Mouse (Mus musculus): ENCODE measurements around the gene Tenm3. TPM values are rescaled to one million over a fixed set of nuclear protein-coding genes. Genes with fewer than 3 reads are reported as not detected.

Tenm3 gene
- total RNA-seq, 2 experiments from 2014 or later: not detected

DNA sequence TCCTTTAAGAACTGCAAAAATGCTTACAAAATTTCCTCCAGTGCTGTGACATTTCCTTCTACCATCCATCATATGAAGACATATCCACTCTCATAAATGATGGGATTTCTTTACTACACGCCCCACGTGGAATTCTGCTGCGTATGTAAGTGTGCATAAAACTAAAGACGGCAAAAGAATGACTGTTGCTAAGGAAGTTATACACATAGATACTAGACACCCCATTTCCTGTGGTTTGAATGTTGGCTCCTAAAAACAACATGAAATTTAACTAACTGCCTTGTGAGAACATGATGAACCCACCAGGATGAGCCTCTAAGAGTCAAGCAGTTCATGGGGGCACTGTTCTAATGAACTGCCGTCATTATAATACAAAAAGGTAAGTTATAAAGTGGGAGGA lies 312.0 kb downstream of the Tenm3 start:
- ATAC-seq (replicated peaks; ENCODE audit: poor library complexity): peak; percentile 39; the same call in 1 of the 2 replicates

DNA sequence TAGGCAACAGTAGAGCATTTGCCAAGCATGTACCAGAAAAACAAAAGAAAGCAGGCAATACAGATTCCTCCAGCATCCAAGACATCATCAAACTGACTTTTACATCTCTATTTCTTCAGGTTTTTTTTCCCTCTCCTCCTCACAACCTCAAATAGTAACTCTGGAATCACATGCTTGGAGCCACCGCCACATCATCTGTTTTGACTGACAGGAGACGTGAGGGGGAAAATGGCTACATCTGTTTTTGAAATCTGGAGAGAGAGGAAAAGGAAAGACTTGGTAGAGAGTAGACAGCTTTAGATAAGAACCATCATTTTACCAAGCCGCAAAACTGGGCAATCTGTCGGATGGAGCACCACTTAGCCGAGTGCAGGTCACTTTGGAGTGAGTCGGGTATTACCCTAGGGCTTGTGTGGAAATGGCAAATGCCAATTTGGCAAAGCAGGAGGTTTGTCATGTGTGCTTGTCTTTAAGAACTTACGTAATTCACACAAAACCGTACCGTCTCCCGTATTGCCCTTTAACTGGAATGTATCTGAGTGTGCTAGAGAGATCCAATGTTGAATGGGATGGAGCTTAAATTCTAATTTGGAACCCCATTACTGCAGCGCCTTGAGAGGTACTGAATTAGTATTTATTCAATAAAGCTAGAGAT lies 312.7 kb downstream of the Tenm3 start:
- ATAC-seq (replicated peaks; ENCODE audit: poor library complexity): no peak

DNA sequence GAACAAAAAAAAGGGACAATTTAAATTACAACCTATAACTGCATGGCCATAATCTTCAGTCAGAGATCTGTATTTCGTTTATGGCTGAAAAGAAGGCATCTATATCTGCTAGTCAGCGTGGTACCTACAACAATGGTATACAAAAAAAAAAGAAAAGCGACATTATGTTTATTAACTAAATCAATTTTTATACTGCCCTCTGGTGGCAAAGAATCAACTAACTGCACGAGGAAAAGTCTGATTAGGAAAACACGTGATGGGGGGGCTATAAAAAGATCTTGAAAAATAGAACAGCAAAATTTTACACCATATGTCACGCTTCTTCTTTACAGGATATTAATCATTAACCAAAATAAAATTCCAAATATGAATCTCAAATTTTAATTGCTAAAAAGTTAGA lies 316.3 kb downstream of the Tenm3 start:
- ATAC-seq (replicated peaks; ENCODE audit: poor library complexity): no peak

DNA sequence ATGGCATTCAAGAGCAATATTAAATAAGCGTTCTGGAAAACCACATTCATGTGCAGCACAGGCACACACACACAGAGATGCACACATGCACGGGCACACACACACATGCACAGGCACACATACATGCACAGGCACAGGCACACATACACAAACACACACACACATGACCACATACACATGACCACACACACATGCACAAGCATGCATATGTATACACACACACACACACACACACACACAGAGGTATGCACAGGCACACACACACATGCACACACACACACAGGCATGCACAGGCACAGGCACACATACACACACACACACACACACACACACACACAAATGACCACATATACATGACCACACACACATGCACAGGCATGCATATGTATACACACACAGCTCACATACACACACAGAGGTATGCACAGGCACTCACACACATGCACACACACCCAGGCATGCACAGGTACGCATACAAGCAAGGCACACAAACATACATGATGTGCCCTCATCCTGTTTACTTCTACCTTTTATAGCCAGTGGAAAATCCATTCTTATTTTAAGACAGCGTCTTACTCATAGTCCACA lies 321.1 kb downstream of the Tenm3 start:
- no peak for ATAC-seq (replicated peaks; ENCODE audit: poor library complexity)

DNA sequence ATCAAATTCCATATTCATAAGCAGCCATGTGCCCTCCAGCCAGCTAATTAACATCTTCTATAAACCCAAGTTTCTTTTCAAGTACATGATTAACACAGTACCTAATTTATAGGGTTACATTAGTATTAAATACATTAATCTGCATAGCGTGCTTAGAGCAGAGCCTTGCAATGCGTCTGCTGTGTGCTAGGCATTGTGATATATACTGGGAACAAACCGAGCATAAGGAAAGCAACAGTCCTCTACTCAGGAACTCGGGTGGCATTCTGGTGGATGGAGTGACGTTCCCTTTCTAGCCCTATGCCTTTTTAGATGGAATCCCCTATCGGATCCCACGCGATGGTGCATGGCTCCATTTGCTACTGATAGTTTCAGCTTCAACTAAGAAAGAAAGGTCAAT lies 321.7 kb downstream of the Tenm3 start:
- no peak for ATAC-seq (replicated peaks; ENCODE audit: poor library complexity)

DNA sequence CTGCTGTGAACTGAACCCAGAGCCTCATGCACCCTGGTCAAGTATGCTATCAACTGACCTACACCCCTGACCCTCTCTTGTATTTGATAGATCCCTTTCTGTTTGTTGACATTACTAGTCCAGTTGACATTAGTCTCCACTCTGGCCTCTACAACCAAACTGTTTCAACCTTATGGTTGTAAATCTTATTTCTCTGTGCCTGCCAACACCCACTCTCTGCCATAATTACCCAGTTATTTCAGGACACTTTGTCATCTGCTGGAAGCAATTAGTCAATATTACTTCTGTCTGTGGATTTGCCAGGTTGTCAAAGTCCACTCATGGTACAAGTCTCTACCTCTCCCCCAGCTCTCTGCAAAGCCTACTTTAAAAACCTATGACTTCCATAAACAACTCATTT lies 326.3 kb downstream of the Tenm3 start:
- ATAC-seq (replicated peaks; ENCODE audit: poor library complexity): no peak

DNA sequence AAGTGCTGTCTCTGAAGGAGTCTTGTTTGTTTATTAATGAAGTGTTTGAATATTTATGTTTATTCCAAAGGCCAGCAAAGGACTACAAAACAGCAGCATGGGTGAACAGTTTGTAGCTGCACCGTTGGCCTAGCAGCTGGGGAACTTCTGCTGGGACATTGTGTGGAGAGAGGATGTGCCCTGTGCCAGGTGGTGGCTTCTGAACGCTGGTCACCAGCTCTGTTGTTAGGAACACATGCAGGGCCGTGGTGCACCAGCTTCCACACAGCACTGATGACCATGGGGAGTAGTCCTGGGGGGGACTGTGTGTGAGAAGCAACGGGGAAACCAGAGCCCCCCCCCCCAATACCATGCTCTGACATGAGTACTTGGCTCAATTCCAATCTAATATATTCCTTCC lies 329.5 kb downstream of the Tenm3 start:
- no peak for ATAC-seq (replicated peaks; ENCODE audit: poor library complexity)

DNA sequence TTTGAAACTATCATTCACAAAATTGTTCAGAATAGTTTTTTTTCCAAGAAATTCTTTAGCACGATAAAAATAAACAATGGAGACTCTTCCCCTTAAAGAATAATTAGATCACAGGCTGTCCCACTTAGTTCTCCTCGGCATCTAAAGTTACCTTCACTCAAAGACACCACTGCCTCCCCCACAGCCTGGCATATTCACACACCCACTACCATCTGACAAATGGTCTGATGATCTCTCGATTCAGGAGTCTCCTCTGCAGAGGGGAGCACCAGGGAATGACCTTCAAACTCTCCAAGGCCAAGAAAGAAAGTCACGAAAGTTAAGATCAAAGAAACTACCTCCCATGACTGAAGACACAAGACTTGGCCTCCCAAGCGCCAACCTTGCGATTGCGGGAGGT lies 329.9 kb downstream of the Tenm3 start:
- no peak for ATAC-seq (replicated peaks; ENCODE audit: poor library complexity)

DNA sequence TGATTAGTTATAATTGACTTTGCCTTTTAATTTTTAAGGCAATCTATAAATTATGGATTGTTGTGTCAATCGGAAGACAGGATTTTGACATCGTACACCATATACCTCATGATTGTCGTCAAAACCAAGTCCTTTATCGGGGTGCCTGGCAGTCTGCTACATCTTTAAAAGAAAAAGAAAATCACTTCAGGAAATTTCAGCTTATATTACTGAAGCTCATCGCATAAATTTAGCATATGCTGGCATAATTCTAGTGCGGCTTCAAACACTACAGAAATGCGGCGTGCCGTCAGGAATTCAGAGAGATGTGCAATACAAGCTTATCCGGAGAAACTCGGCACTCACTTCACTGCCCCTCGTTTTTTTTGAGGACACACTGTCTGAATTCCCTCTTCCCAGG lies 332.2 kb downstream of the Tenm3 start:
- no peak for ATAC-seq (replicated peaks; ENCODE audit: poor library complexity)

DNA sequence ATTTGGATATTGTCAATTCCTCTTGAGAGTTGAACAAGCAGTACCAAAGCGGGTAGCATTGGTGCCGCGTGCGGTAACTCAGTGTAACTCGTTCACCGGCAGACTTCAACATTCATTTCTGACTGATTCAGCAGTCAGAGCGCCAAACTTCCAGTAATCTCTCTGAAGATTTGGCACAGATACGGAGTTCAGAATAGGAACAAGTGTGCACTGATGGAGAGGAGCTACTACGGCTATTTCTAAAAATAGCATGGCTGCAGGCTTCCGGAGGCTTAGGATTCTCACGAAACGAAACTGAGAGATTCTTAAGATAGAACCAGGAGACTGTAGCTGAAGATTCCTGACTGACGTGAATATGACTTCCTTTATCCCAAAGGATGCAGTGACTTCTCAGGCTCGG lies 332.6 kb downstream of the Tenm3 start:
- no peak for ATAC-seq (replicated peaks; ENCODE audit: poor library complexity)

DNA sequence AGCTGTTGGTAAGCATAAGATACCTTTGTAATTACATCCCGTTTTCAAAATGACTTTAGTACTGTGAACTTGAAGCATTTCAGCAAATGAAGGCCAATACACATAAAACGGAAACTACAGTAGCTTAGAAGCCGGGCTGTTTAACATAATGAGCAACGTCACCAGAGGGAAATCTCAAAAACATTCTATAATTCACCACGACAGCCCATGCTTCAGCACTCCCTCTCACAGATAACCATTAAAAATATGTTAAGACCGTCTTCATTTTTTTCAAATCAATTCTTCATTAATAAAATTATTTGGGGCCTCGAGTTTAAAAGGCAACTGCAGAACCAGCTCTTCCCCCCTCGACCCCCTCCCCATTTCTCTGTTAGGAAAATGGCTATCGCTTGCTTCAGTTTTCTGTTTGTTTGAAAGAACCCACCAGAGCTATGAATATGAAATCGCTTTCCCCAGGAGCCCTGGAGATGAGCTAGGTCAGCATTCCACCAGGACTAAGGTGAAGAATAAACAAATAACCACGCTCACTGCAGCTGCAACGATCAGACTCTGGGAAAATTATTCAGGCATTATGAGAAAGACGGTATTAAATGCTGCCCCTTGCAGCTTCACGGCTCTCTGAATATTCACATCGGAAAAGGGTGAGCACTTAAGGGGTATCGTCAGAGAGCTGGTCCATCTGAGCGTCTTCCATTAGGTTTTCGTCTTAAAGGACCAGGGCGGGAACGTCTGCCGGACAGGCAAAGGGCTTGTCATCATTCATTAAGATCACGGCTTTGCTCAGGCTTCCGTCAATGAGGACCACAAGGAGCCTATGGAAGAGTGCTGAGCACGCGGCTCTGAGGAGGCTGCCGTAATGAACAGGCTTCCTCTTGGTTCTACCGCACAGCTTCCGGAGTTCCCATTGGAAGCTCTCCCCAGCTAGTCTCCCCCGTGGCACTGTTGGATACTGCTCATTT lies 334.8 kb downstream of the Tenm3 start:
- ATAC-seq (replicated peaks; ENCODE audit: poor library complexity): no peak

DNA sequence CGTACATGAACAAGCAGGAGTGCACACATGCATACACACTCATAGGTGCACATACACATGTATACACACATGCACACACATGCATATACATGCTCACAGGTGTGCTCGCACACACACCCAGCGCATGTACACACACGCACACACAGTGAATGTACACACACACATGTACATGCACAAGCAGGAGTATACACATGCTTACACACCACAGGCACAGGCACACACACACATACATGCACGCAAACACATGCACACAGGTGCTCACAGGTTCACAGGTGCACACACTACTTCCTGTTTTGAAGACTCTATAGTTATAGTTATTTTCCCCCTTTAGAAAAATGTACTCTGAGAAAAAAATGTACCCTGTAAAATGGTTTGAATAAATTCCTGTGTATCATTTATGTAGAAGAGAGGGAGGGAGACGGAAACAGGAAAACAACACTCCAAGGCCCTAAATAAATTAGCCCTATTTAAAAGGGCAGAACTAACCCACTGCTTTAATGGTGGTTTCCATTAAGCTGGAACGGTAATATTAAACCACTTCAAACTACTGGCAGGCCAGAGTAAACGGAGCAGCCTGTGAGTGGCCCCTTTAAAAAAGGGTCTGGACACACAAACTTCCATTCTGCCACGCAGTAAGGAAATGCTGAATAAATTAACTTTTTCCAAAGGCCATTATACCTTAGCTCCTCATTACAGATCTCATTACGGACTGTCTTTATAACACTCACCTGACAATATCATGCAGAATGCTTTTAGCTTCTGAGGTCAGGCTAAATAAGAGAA lies 335.8 kb downstream of the Tenm3 start:
- ATAC-seq (replicated peaks; ENCODE audit: poor library complexity): no peak

DNA sequence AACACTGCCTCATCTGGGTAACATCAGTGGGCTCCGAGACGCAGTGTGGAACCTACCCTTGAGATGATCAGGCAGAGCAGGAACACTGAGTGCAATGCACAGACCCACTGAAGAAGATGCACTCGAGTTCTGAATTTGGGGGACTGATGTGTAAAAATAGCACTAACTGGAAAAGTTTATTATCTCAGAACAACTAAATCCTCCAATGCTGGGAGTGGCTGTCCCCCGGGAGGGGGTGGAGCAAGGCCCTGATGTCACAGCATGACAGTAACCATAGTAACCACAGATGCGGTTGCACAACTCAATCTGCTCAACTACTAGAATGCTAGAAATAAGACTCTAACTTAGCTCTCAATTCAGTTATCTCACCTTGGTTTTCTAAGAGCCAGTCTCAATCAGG lies 351.3 kb downstream of the Tenm3 start:
- ATAC-seq (replicated peaks; ENCODE audit: poor library complexity): no peak

DNA sequence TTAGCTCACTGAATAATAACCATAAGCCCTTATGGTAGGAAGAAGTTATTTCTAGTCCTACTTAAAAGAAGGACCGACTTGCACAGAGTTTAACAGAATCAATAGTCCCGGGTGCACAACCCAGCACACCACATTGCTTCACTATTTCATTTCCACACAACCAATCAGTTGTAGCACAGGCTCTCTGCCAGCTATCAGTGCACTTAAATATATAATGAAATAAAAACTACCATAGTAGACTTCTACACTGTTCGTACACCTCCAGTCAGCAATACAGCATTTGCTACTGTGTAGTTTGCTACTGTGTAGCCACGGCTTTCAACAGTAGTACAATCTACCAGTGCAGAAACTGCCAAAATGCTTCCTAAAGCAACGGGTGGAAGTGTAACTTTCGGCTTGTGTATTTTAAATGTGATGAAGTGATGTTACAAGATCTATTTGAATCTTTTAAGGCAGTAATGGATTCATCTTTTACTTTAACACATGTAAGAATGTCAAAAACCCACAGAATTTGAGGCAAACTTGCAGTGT lies 353.1 kb downstream of the Tenm3 start:
- no peak for ATAC-seq (replicated peaks; ENCODE audit: poor library complexity)

DNA sequence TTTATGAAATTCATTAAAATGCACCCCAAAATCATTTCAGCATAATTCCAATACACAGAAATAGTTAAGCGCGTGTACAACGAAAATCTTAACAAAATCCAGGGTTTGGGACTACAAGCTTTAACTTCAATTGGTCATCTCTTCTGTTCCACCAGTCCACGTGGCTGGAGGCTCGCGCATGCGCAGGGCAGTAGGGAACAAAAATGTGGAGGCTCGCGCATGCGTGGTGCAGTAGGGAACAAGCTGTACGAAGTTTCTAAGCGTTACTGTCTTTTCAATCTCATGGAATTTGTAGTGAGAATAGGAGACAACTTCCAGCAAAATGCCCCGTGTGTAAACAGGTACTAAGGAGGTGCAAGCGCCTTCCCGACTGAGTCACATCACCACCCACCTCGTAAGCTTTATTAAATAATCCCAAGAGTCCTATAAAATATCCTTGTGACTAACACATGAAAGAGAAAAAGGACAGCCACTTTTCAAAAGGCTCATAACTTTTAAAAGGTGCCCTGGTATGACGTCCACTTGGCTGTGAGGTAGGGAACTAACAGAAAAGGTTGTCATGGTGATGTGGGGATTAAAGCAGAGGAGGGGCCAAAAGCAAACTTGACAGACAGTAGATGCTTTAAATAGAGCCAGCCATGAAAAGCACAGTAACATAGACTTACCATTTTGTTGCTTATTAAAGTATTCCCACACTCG lies 353.7 kb downstream of the Tenm3 start:
- ATAC-seq (replicated peaks; ENCODE audit: poor library complexity): no peak

DNA sequence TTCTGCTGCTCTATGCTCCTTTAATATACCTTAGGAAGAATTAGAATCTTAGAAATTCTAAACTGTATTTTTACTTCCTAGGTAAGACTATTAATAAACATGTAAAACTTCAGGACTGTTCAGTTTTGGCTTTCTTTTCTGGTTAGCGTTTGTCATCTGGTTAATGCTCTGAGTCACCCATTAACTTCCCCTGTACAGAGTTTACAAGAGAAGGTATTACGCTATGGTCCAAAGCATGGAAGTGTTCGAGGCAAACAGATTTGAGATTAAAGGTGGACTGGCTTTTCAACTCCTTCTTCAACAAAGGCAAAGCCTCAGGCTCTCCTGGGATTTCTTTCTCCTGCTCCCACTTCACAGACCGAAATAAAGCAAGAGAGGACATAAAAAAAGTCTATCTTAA lies 354.3 kb downstream of the Tenm3 start:
- no peak for ATAC-seq (replicated peaks; ENCODE audit: poor library complexity)

DNA sequence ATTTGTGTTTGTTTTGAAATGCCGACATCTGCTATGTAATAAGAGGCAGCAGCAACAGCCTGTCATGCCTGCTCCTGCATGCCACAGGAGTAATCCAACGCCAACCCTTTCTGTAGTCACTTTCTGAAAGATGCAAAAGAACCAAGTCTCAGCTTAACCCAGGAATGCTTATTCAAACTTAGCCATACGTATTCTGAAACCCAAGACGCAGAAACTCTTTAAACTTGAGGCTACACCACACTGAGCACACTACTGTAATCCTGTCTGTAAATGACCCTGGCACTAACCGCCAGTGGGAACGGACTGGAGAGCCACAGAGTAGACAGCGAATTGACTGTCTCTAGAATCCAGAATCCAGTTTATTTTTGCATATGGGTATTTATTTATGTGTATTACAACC lies 354.9 kb downstream of the Tenm3 start:
- no peak for ATAC-seq (replicated peaks; ENCODE audit: poor library complexity)

DNA sequence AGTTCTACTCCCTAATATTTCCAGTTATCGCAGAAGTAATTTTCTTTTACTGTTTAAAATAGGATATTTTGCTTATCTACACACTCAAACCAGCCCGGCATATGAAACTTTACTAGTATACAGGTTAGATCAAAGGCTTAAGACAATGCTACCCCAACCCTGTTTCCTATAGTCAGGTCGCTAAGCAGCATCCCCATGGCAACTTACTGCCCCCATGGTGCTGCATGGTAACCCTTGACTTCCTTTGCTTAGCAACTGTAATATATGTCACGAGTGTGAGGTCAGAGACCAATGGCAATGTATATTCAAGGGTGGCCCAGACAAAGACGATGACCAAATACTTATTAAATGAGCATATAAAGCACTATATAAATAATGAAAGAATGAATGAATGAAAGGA lies 359.6 kb downstream of the Tenm3 start:
- ATAC-seq (replicated peaks; ENCODE audit: poor library complexity): no peak

DNA sequence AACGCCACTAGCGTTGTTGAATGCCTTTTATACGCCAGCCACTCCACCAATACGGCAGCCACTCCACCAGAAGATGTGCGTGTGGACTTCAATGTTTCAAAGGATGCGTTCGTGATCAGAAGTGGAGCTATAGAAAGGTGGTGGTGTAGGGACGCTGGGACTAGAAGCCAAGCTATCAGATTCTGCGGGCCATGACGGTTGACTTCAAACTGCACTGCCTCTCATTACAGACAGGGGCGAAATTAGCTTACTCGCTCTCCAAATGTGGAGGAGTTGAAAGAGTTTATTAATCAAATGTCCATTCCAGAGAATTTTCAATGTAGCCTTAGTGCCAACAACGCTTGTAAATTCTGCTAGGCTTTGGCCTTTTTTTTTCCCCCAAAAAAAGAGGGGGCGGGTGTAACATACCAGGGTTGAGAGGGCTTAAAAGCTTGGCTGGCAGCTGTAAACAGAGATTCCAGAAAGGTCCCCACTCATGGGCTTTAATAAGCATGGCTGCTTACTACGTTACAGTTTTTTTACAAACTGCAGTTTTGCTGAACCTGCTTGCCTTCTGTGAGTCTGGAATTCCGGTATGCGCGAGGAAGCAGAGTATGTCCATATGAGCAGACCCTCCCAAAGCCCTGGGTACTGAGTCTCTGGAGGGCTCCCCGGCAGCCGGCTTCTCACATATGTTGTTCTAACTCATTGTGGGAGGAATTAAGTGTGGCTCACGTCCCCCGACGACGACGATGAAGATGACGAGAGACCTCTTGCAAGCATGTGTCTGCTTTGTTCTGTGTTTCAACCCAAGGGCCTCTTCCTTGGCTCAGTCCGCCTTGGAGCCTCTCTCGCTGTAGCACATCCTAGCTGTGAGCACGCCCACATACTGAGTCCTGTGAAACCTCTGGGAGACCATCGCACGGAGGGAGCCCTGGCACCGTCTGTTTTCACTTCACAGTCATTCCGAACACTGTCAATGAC lies 361.8 kb downstream of the Tenm3 start:
- no peak for ATAC-seq (replicated peaks; ENCODE audit: poor library complexity)

Data from megakaryocyte progenitor cell, adult 5-6 weeks (primary cell).